Mouse (Mus musculus) kidney, postnatal 0 days (tissue): Measurements from ENCODE around the gene H2al2a. TPM values are rescaled to one million over a fixed set of nuclear protein-coding genes. Genes with fewer than 3 reads are reported as not detected.
"Not testable (repeated sequence)": the region's sequence is repeated elsewhere in the genome, so short reads cannot be mapped to it uniquely, and the experiment has no call there.

Experiments
- ATAC-seq: fragments of 200-750 bp; cut with Nextera tagmentation; replicated peaks from 2 replicates; pipeline ENCODE4 v1.8.0; 2017; ENCODE audit warnings: low read depth, moderate number of reproducible peaks, moderate TSS enrichment, moderate library complexity; ENCODE audit not compliant: low FRiP score
- DNase-seq: peaks from one replicate; pipeline ENCODE4 v3.0.0-alpha.2; 2016; ENCODE audit warnings: low spot score
- H3K27ac ChIP-seq: fragments of 300-500 bp; sonication (generic); 2 replicates; pipeline ENCODE4 v1.5.1; 2014; ENCODE audit warnings: mild to moderate bottlenecking
- H3K27me3 ChIP-seq: fragments of 300-500 bp; sonication (generic); 2 replicates; pipeline ENCODE4 v1.6.1; 2014; ENCODE audit warnings: low read length, mixed read lengths; ENCODE audit not compliant: insufficient read depth
- H3K36me3 ChIP-seq: fragments of 300-500 bp; sonication (generic); 2 replicates; pipeline ENCODE4 v1.6.1; 2014; ENCODE audit warnings: low read length, mixed read lengths; ENCODE audit not compliant: insufficient read depth
- H3K4me1 ChIP-seq: fragments of 300-500 bp; sonication (generic); replicated peaks from 2 replicates; pipeline ENCODE4 v1.6.1; 2014; ENCODE audit warnings: antibody characterized with exemption, low read length, mixed read lengths; ENCODE audit not compliant: insufficient read depth
- H3K4me2 ChIP-seq: fragments of 300-500 bp; sonication (generic); 2 replicates; pipeline ENCODE4 v1.6.1; 2014; ENCODE audit warnings: mild to moderate bottlenecking, low read length, moderate library complexity, mixed read lengths
- H3K4me3 ChIP-seq: fragments of 300-500 bp; sonication (generic); replicated peaks from 2 replicates; pipeline ENCODE4 v1.5.1; 2014; ENCODE audit warnings: low read depth, low read length
- H3K9ac ChIP-seq: fragments of 300-500 bp; sonication (generic); 2 replicates; pipeline ENCODE4 v1.6.1; 2014; ENCODE audit warnings: low read depth, low read length
- H3K9me3 ChIP-seq: fragments of 300-500 bp; sonication (generic); replicated peaks from 2 replicates; pipeline ENCODE4 v1.6.1; 2016; ENCODE audit warnings: low read length, inconsistent platforms, mixed read lengths
- CTCF ChIP-seq: IDR thresholded peaks from 2 replicates; pipeline ENCODE4 v1.5.1; 2016; ENCODE audit warnings: antibody characterized with exemption, low read depth, mild to moderate bottlenecking, moderate library complexity
- WGBS: fragments of 180-500 bp; shearing (Covaris S2); extraction: QIAGEN DNeasy Blood & Tissue Kit; methylation state at CpG from one replicate; pipeline ENCODE4 v1.1.7; 2014; 5-methylcytosine and 5-hydroxymethylcytosine counted together
- polyA plus RNA-seq: library from polyadenylated mRNA; unstranded; fragments of >200 nt; fragmentation: Nextera tagmentation; extraction: Ambion mirVana; gene quantifications from 2 replicates; pipeline ENCODE4 v1.2.1, GENCODE M21; 2015

H2al2a gene
- polyA plus RNA-seq, 1 experiment from 2014 or later, result not detected

- no peaks in the 10 kb centered on the region for H3K9me3 ChIP-seq
- H3K36me3 ChIP-seq, result no peaks in the 10 kb centered on the region
- no peak overlapping the region for H3K27ac ChIP-seq
- no peaks in the 10 kb centered on the region for H3K27me3 ChIP-seq
- no peak overlapping the region for H3K4me3 ChIP-seq
- no peak for TF ChIP-seq CTCF
- H3K4me1 ChIP-seq, result no peaks in the 10 kb centered on the region
- WGBS, result 62% methylated on average over 6 of the region's 6 CpGs
- H3K9ac ChIP-seq, result no peak overlapping the region
- DNase-seq, result no peak
- ATAC-seq, result no peak
- H3K4me2 ChIP-seq, result no peak overlapping the region
Measured at GRCm38 (mm10) chr2:17971407-17971806, 25.4 kb downstream of the H2al2a start.

GRCm38 (mm10) chr2:17970662-17971061, 26.1 kb downstream of the H2al2a start:
- no peak for ATAC-seq
- WGBS, result 36% methylated on average over 1 of the region's 1 CpGs

GRCm38 (mm10) chr2:17970187-17970586, 26.6 kb downstream of the H2al2a start:
- DNase-seq (no peak), ATAC-seq (no peak)
- TF ChIP-seq CTCF, result no peak
- no peaks in the 10 kb centered on the region for H3K4me1 ChIP-seq
- no peaks in the 10 kb centered on the region for H3K36me3 ChIP-seq
- H3K9me3 ChIP-seq, result no peaks in the 10 kb centered on the region
- H3K27ac ChIP-seq, result no peak overlapping the region
- no peaks in the 10 kb centered on the region for H3K27me3 ChIP-seq
- H3K4me2 ChIP-seq, result no peak overlapping the region
- H3K9ac ChIP-seq, result no peak overlapping the region
- H3K4me3 ChIP-seq, result no peak overlapping the region

More at GRCm38 (mm10) chr2:17970662-17971061, 26.1 kb downstream of the H2al2a start:
- Histone ChIP-seq H3K9ac (no peak overlapping the region), H3K4me2 (no peak overlapping the region), H3K36me3 (no peaks in the 10 kb centered on the region), H3K4me3 (no peak overlapping the region), H3K27me3 (no peaks in the 10 kb centered on the region), H3K9me3 (no peaks in the 10 kb centered on the region), H3K27ac (no peak overlapping the region), H3K4me1 (no peaks in the 10 kb centered on the region)
- TF ChIP-seq CTCF, result no peak
- no peak for DNase-seq

GRCm38 (mm10) chr2:17968571-17968970, 28.2 kb downstream of the H2al2a start:
- Histone ChIP-seq H3K27ac (no peak overlapping the region), H3K4me2 (no peak overlapping the region), H3K9me3 (no peaks in the 10 kb centered on the region), H3K36me3 (no peaks in the 10 kb centered on the region), H3K4me3 (no peak overlapping the region), H3K9ac (no peak overlapping the region), H3K4me1 (no peaks in the 10 kb centered on the region), H3K27me3 (no peaks in the 10 kb centered on the region)
- WGBS, result 92% methylated on average over 2 of the region's 2 CpGs
- ATAC-seq, result no peak
- no peak for DNase-seq
- no peak for TF ChIP-seq CTCF

GRCm38 (mm10) chr2:17968037-17968436, 28.7 kb downstream of the H2al2a start:
- not testable (repeated sequence) for H3K4me2 ChIP-seq, H3K36me3 ChIP-seq, H3K27ac ChIP-seq, H3K4me3 ChIP-seq, H3K27me3 ChIP-seq, H3K9ac ChIP-seq, H3K9me3 ChIP-seq, ATAC-seq, H3K4me1 ChIP-seq, DNase-seq
- WGBS, result 85% methylated on average over 3 of the region's 3 CpGs

- TF ChIP-seq CTCF, result no peak
- WGBS, result 81% methylated on average over 1 of the region's 1 CpGs
Measured at GRCm38 (mm10) chr2:17959501-17959900, 37.3 kb downstream of the H2al2a start.

GRCm38 (mm10) chr2:17946875-17947274, 49.9 kb downstream of the H2al2a start:
- Histone ChIP-seq H3K4me1 (no peaks in the 10 kb centered on the region), H3K4me3 (no peak overlapping the region), H3K9ac (no peak overlapping the region), H3K9me3 (no peaks in the 10 kb centered on the region), H3K27ac (no peak overlapping the region), H3K36me3 (no peaks in the 10 kb centered on the region), H3K4me2 (no peak overlapping the region), H3K27me3 (no peaks in the 10 kb centered on the region)
- DNase-seq (no peak), ATAC-seq (no peak)
- TF ChIP-seq CTCF, result no peak
- WGBS, result 70% methylated on average over 3 of the region's 3 CpGs

More at GRCm38 (mm10) chr2:17959501-17959900, 37.3 kb downstream of the H2al2a start:
- H3K4me3 ChIP-seq, result no peak overlapping the region
- no peaks in the 10 kb centered on the region for H3K4me1 ChIP-seq
- no peaks in the 10 kb centered on the region for H3K36me3 ChIP-seq
- no peaks in the 10 kb centered on the region for H3K9me3 ChIP-seq
- no peaks in the 10 kb centered on the region for H3K27me3 ChIP-seq
- ATAC-seq (no peak), DNase-seq (no peak)
- no peak overlapping the region for H3K27ac ChIP-seq
- H3K9ac ChIP-seq, result no peak overlapping the region
- no peak overlapping the region for H3K4me2 ChIP-seq

Other genes with a start within 250 kb of the H2al2a start
- 14.9 and 17.9 TPM in 2 replicates for gene A930004D18Rik, start 40.8 kb upstream of the H2al2a start, polyA plus RNA-seq
- gene Skida1, start 52.1 kb upstream of the H2al2a start, polyA plus RNA-seq, result 7.7 and 7.8 TPM in 2 replicates
- gene Mllt10, start 58.3 kb upstream of the H2al2a start, polyA plus RNA-seq, result 48.9 and 49.2 TPM in 2 replicates